Comparison of ENCODE assay signal across 8 mouse cellular contexts in the genomic region with DNA sequence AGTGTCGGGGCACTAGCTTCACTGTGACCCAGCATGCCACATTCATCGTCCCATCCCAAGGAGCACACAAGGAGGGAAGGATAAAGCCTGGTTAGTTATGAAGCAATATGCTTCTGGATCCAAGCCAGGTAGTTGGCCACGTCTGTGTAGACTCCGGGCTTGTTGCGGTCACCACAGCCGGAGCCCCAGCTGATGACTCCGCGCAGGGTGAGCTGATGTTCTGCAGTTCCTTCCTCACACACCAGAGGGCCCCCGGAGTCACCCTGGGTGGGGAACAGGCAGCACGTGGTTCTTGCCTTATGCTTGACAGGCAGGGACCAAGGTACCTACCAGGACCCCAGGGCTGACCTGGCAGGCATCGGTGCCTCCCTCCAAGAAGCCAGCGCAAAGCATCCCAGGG. TPM values are rescaled to one million over a fixed set of nuclear protein-coding genes. Genes with fewer than 3 reads are reported as not detected.
DNase-seq lines count a peak whose midpoint lies in the region; ATAC-seq and TF ChIP-seq lines count a peak whose summit lies in the region.

No protein-coding gene starts in this region.

- ATAC-seq in forebrain, embryonic 13.5 days, result peak; percentile 67
- ATAC-seq in neutrophil, adult 5-6 weeks (ENCODE audit: extremely low read depth, insufficient number of reproducible peaks, low FRiP score, poor library complexity, severe bottlenecking), result peak; percentile 81

- no peak for TF ChIP-seq EP300 in ES-Bruce4 (IDR thresholded peaks at IDR 0.05; ENCODE audit: insufficient read depth, low read depth, low read length)

- no peaks in the 10 kb centered on the region for H3K27me3 ChIP-seq in ES-Bruce4 (ENCODE audit: control insufficient read depth, insufficient read depth, low read length, poor library complexity, severe bottlenecking)
- H3K27me3 ChIP-seq in forebrain, embryonic 13.5 days, result peaks cover 59% of the 10 kb centered on the region

- H3K9me3 ChIP-seq in ES-Bruce4 (replicated peaks; ENCODE audit: control insufficient read depth, insufficient read depth, low read length, poor library complexity, severe bottlenecking), result no peaks in the 10 kb centered on the region
- H3K9me3 ChIP-seq in forebrain, embryonic 13.5 days (replicated peaks), result no peaks in the 10 kb centered on the region

- no peak overlapping the region for H3K9ac ChIP-seq in ES-Bruce4 (ENCODE audit: low read depth, poor library complexity, severe bottlenecking)
- H3K9ac ChIP-seq in forebrain, embryonic 13.5 days, result no peak overlapping the region

- WGBS in forebrain, embryonic 13.5 days, result 13% methylated on average over 12 of the region's 12 CpGs
- 8% methylated on average over 12 of the region's 12 CpGs for WGBS in lung, adult 2 months

- peak overlapping the region; percentile 35 for H3K4me2 ChIP-seq in forebrain, embryonic 13.5 days

- TF ChIP-seq CTCF in ES-Bruce4 (IDR thresholded peaks at IDR 0.05; ENCODE audit: low read depth, low read length), result peak; percentile 59
- peak; percentile 95 for TF ChIP-seq CTCF in layer of hippocampus, adult 2 months (conservative IDR thresholded peaks at IDR 0.05)
- TF ChIP-seq CTCF in lung, adult 2 months (IDR thresholded peaks at IDR 0.05; ENCODE audit: insufficient read depth, low read length), result peak; percentile 82

- no peaks in the 10 kb centered on the region for H3K36me3 ChIP-seq in ES-Bruce4 (ENCODE audit: control insufficient read depth, insufficient read depth, low read length, poor library complexity, severe bottlenecking)
- H3K36me3 ChIP-seq in forebrain, embryonic 13.5 days (ENCODE audit: poor library complexity, severe bottlenecking), result no peaks in the 10 kb centered on the region

- peak; percentile 64 for DNase-seq in c-Kit-positive CD71-positive TER-119-positive erythroid progenitor cells, embryonic 14.5 days (ENCODE audit: low spot score)
- DNase-seq in heart, postnatal 4 days, result peak; percentile 95
- peak; percentile 81 to 85 for DNase-seq in layer of hippocampus, adult 2 months (ENCODE audit: low spot score in 2 of 2)
- DNase-seq in lung, adult 2 months, result peak; percentile 90
- peak; percentile 59 for DNase-seq in testis, postnatal 14 days (ENCODE audit: low spot score)

- no peaks in the 10 kb centered on the region for H3K4me1 ChIP-seq in ES-Bruce4 (ENCODE audit: control insufficient read depth, insufficient read depth, low read length)
- peaks cover 29% of the 10 kb centered on the region for H3K4me1 ChIP-seq in forebrain, embryonic 13.5 days
- H3K4me1 ChIP-seq in lung, adult 2 months (ENCODE audit: control insufficient read depth, insufficient read depth, low read length), result peaks cover 6% of the 10 kb centered on the region; the same call in 1 of the 2 replicates

- TF ChIP-seq POLR2A in ES-Bruce4 (IDR thresholded peaks at IDR 0.05; ENCODE audit: insufficient read depth, low read length), result no peak
- TF ChIP-seq POLR2A in lung, adult 2 months (IDR thresholded peaks at IDR 0.05; ENCODE audit: borderline replicate concordance, extremely low read depth, low read depth, low read length), result no peak

- no peak overlapping the region for H3K4me3 ChIP-seq in ES-Bruce4 (ENCODE audit: low read depth, low read length)
- H3K4me3 ChIP-seq in forebrain, embryonic 13.5 days, result no peak overlapping the region
- no peak overlapping the region for H3K4me3 ChIP-seq in layer of hippocampus, adult 2 months
- H3K4me3 ChIP-seq in lung, adult 2 months (replicated peaks; ENCODE audit: extremely low read depth, low read depth, low read length), result no peak overlapping the region

- no peak overlapping the region for H3K27ac ChIP-seq in ES-Bruce4 (ENCODE audit: insufficient read depth, low read length)
- H3K27ac ChIP-seq in forebrain, embryonic 13.5 days, result no peak overlapping the region
- no peak overlapping the region; the same call in 1 of the 2 replicates for H3K27ac ChIP-seq in layer of hippocampus, adult 2 months

RNA-seq across cellular contexts. Expression of a gene that starts 3.0 kb away (rescaled TPM):
- polyA plus RNA-seq in ES-Bruce4 (2011; ENCODE audit: insufficient read depth, insufficient read length, low read depth, missing spikeins), result not detected in 2 replicates
- polyA plus RNA-seq in forebrain, embryonic 13.5 days (2015; fragmentation: Nextera tagmentation; extraction: Ambion mirVana), result 0.60 TPM in 1 of 2 replicates, not detected in the other
- not detected for total RNA-seq in heart, postnatal 4 days (2021)
- total RNA-seq in layer of hippocampus, adult 2 months (2021), result not detected
- not detected in 2 replicates for polyA plus RNA-seq in lung, adult 2 months (2012; rRNA removed)
- total RNA-seq in neutrophil, adult 5-6 weeks (2017), result not detected in 2 replicates

RNA-seq across cellular contexts. Expression of a gene that starts 8.6 kb away (rescaled TPM):
- not detected in 2 replicates for polyA plus RNA-seq in ES-Bruce4 (2011; ENCODE audit: insufficient read depth, insufficient read length, low read depth, missing spikeins)
- polyA plus RNA-seq in forebrain, embryonic 13.5 days (2015; fragmentation: Nextera tagmentation; extraction: Ambion mirVana), result not detected in 2 replicates
- total RNA-seq in heart, postnatal 4 days (2021), result not detected
- under 1 TPM; 0.44 to 0.93 TPM for total RNA-seq in layer of hippocampus, adult 2 months (2021)
- polyA plus RNA-seq in lung, adult 2 months (2012; rRNA removed), result 0.19 and 0.36 TPM in 2 replicates
- 2.6 and 2.8 TPM in 2 replicates for total RNA-seq in neutrophil, adult 5-6 weeks (2017)

RNA-seq across cellular contexts. Expression of a gene that starts 20.0 kb away (rescaled TPM):
- polyA plus RNA-seq in ES-Bruce4 (2011; ENCODE audit: insufficient read depth, insufficient read length, low read depth, missing spikeins), result not detected in 2 replicates
- polyA plus RNA-seq in forebrain, embryonic 13.5 days (2015; fragmentation: Nextera tagmentation; extraction: Ambion mirVana), result not detected in 2 replicates
- not detected for total RNA-seq in heart, postnatal 4 days (2021)
- total RNA-seq in layer of hippocampus, adult 2 months (2021), result under 1 TPM in 1 of 2 experiments, not detected in 1; 0.15 TPM
- 0.28 and 1.7 TPM in 2 replicates for polyA plus RNA-seq in lung, adult 2 months (2012; rRNA removed)
- total RNA-seq in neutrophil, adult 5-6 weeks (2017), result 0.25 and 0.35 TPM in 2 replicates

RNA-seq across cellular contexts. Expression of a gene that starts 26.9 kb away (rescaled TPM):
- polyA plus RNA-seq in ES-Bruce4 (2011; ENCODE audit: insufficient read depth, insufficient read length, low read depth, missing spikeins), result 58.2 and 63.4 TPM in 2 replicates
- 24.9 and 26.9 TPM in 2 replicates for polyA plus RNA-seq in forebrain, embryonic 13.5 days (2015; fragmentation: Nextera tagmentation; extraction: Ambion mirVana)
- 10 to 100 TPM; 29.9 to 31.1 TPM for total RNA-seq in heart, postnatal 4 days (2021)
- total RNA-seq in layer of hippocampus, adult 2 months (2021), result 10 to 100 TPM; 64.8 to 65.8 TPM
- polyA plus RNA-seq in lung, adult 2 months (2012; rRNA removed), result 45.2 and 55.5 TPM in 2 replicates
- total RNA-seq in neutrophil, adult 5-6 weeks (2017), result 362 and 371 TPM in 2 replicates

RNA-seq across cellular contexts. Expression of a gene that starts 46.1 kb away (rescaled TPM):
- polyA plus RNA-seq in ES-Bruce4 (2011; ENCODE audit: insufficient read depth, insufficient read length, low read depth, missing spikeins), result 3.1 and 3.4 TPM in 2 replicates
- 1.6 and 2.2 TPM in 2 replicates for polyA plus RNA-seq in forebrain, embryonic 13.5 days (2015; fragmentation: Nextera tagmentation; extraction: Ambion mirVana)
- total RNA-seq in heart, postnatal 4 days (2021), result 1 to 10 TPM; 2.1 to 2.3 TPM
- 10 to 100 TPM; 83.0 to 84.5 TPM for total RNA-seq in layer of hippocampus, adult 2 months (2021)
- polyA plus RNA-seq in lung, adult 2 months (2012; rRNA removed), result 5.6 and 9.6 TPM in 2 replicates
- total RNA-seq in neutrophil, adult 5-6 weeks (2017), result 12.3 and 14.1 TPM in 2 replicates
